Mouse (Mus musculus): ENCODE data around the gene Thbd. TPM values are rescaled to one million over a fixed set of nuclear protein-coding genes. Genes with fewer than 3 reads are reported as not detected.

Gene Thbd
- total and polyA plus RNA-seq, 3 experiments: not detected

- H3K79me2 ChIP-seq (replicated peaks; ENCODE audit: control insufficient read depth, extremely low read depth, insufficient read depth, poor library complexity, severe bottlenecking): no peaks in the 10 kb centered on the region
- no peak overlapping the region for H3K4me3 ChIP-seq (replicated peaks in 1 of 3; ENCODE audit: low read depth in 2 of 3, low read length in 2 of 3, poor library complexity in 1 of 3)
- in situ Hi-C loops (cut with MboI; ENCODE audit: low pct_ligation_motif_present, low pct_unique_long_range_greater_than_20kb, low sequenced_read_pairs) (no loop called here), dilution Hi-C loops (cut with MboI; ENCODE audit: extremely low pct_ligation_motif_present, extremely low pct_unique_long_range_greater_than_20kb, low sequenced_read_pairs) (no loop called here)
- H3K9me3 ChIP-seq (replicated peaks; ENCODE audit: low read length): no peaks in the 10 kb centered on the region
- DNase-seq (ENCODE audit: extremely low read depth): peak; percentile 76
- H3K36me3 ChIP-seq (replicated peaks in 1 of 2; ENCODE audit: control insufficient read depth in 1 of 2, insufficient read depth in 1 of 2, low read length in 1 of 2): no peaks in the 10 kb centered on the region
- TF ChIP-seq GABPA (IDR thresholded peaks at IDR 0.05; ENCODE audit: insufficient replicate concordance, low read depth, low read length) (no peak), NELFE (IDR thresholded peaks at IDR 0.05; ENCODE audit: low read depth, low read length) (no peak; the same call in 1 of the 2 replicates), SMC3 (IDR thresholded peaks at IDR 0.05; ENCODE audit: low read depth, low read length) (peak; percentile 88), CTCF (conservative IDR thresholded peaks at IDR 0.05 in 1 of 2, IDR thresholded peaks at IDR 0.05 in 1 of 2; ENCODE audit: low read depth in 2 of 2, low read length in 2 of 2) (peak; percentile 60 to 83), USF2 (conservative IDR thresholded peaks at IDR 0.05; ENCODE audit: low read depth, low read length) (no peak), ZC3H11A (IDR thresholded peaks at IDR 0.05; ENCODE audit: low read depth, low read length) (peak; percentile 63), MAZ (IDR thresholded peaks at IDR 0.05; ENCODE audit: low read depth, low read length) (no peak), RAD21 (IDR thresholded peaks at IDR 0.05; ENCODE audit: low read depth, low read length) (peak; percentile 82)
- H3K27me3 ChIP-seq (replicated peaks): no peaks in the 10 kb centered on the region
- H3K4me2 ChIP-seq (ENCODE audit: insufficient read depth, low read depth, poor library complexity, severe bottlenecking): no peak overlapping the region
- peaks cover 0 to 9% of the 10 kb centered on the region in 2 experiments; a peak in 2 of 4 replicates for H3K4me1 ChIP-seq (ENCODE audit: control insufficient read depth in 1 of 2, insufficient read depth in 2 of 2)
- H3K9ac ChIP-seq (ENCODE audit: insufficient read depth, low read depth): no peak overlapping the region
- no peak overlapping the region for H3K27ac ChIP-seq (ENCODE audit: insufficient read depth, low read depth)
These were observed 1.2 kb upstream of the Thbd start for GRCm38 (mm10) chr2:148409141-148409540.

DNA sequence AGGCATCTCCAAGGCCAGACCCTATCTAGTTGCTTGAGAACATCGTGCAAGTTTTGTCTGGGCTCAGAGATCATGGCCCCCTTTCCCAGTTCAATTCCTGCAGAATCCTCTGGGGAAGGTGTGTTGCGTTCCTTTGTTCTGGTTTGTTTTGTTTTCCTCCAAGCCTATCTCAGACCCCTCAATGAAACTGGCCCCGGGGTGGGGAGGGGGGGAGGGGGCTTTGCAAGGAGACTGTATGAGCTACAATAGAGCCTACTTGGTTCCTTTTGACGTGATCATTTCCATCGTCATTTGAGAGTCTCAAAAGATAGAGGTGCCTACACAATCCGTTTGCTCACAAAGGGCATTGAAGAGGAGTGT, 753 bp upstream of the Thbd start:
- Histone ChIP-seq H3K4me3 (replicated peaks in 1 of 3; ENCODE audit: low read depth in 2 of 3, low read length in 2 of 3, poor library complexity in 1 of 3) (no peak overlapping the region), H3K36me3 (replicated peaks in 1 of 2; ENCODE audit: control insufficient read depth in 1 of 2, insufficient read depth in 1 of 2, low read length in 1 of 2) (no peaks in the 10 kb centered on the region), H3K4me2 (ENCODE audit: insufficient read depth, low read depth, poor library complexity, severe bottlenecking) (no peak overlapping the region), H3K27me3 (replicated peaks) (no peaks in the 10 kb centered on the region), H3K4me1 (ENCODE audit: control insufficient read depth in 1 of 2, insufficient read depth in 2 of 2) (peaks cover 0 to 9% of the 10 kb centered on the region in 2 experiments; a peak in 2 of 4 replicates), H3K9me3 (replicated peaks; ENCODE audit: low read length) (no peaks in the 10 kb centered on the region), H3K27ac (ENCODE audit: insufficient read depth, low read depth) (no peak overlapping the region), H3K79me2 (replicated peaks; ENCODE audit: control insufficient read depth, extremely low read depth, insufficient read depth, poor library complexity, severe bottlenecking) (no peaks in the 10 kb centered on the region), H3K9ac (ENCODE audit: insufficient read depth, low read depth) (no peak overlapping the region)
- in situ Hi-C loops (cut with MboI; ENCODE audit: low pct_ligation_motif_present, low pct_unique_long_range_greater_than_20kb, low sequenced_read_pairs): no loop called here
- TF ChIP-seq IRF4 (IDR thresholded peaks at IDR 0.05; ENCODE audit: low read depth, low read length) (no peak), ETS1 (conservative IDR thresholded peaks at IDR 0.05; ENCODE audit: low read depth, low read length) (no peak), NRF1 (IDR thresholded peaks at IDR 0.05; ENCODE audit: low read depth, low read length) (no peak), NELFE (IDR thresholded peaks at IDR 0.05; ENCODE audit: low read depth, low read length) (no peak), ZC3H11A (IDR thresholded peaks at IDR 0.05; ENCODE audit: low read depth, low read length) (no peak), ELF1 (IDR thresholded peaks at IDR 0.05; ENCODE audit: low read depth, low read length) (no peak), BHLHE40 (IDR thresholded peaks at IDR 0.05; ENCODE audit: low read depth, low read length) (no peak), UBTF (IDR thresholded peaks at IDR 0.05; ENCODE audit: low read depth, low read length) (no peak), MAX (IDR thresholded peaks at IDR 0.05; ENCODE audit: low read length) (no peak), SMC3 (IDR thresholded peaks at IDR 0.05; ENCODE audit: low read depth, low read length) (no peak), USF2 (conservative IDR thresholded peaks at IDR 0.05; ENCODE audit: low read depth, low read length) (no peak), HCFC1 (IDR thresholded peaks at IDR 0.05; ENCODE audit: low read depth, low read length) (no peak), CTCF (conservative IDR thresholded peaks at IDR 0.05 in 1 of 2, IDR thresholded peaks at IDR 0.05 in 1 of 2; ENCODE audit: low read depth in 2 of 2, low read length in 2 of 2) (no peak), TBP (conservative IDR thresholded peaks at IDR 0.05; ENCODE audit: low read depth, low read length) (no peak), ZNF384 (IDR thresholded peaks at IDR 0.05; ENCODE audit: low read depth, low read length) (no peak)
- no peak for DNase-seq (ENCODE audit: extremely low read depth)
- dilution Hi-C loops (cut with MboI; ENCODE audit: extremely low pct_ligation_motif_present, extremely low pct_unique_long_range_greater_than_20kb, low sequenced_read_pairs): no loop called here

Data from CH12.LX (cell line).